Mouse (Mus musculus) lung, adult 2 months (tissue): ENCODE data around the gene Dapp1. TPM values are rescaled to one million over a fixed set of nuclear protein-coding genes. Genes with fewer than 3 reads are reported as not detected.

Experiments used
- DNase-seq: peaks from one replicate; pipeline ENCODE4 v3.0.0; 2022
- H3K4me1 ChIP-seq: fragments of 200-500 bp; 2 replicates; pipeline ENCODE4 v1.6.1; 2011; ENCODE audit warnings: low read length; ENCODE audit not compliant: control insufficient read depth, insufficient read depth
- H3K4me3 ChIP-seq: fragments of 200-500 bp; replicated peaks from 2 replicates; pipeline ENCODE3; 2011; ENCODE audit warnings: low read depth, mild to moderate bottlenecking, control low read depth, low read length; ENCODE audit errors: extremely low read depth
- CTCF ChIP-seq: fragments of 200-500 bp; IDR thresholded peaks from 2 replicates; pipeline ENCODE4 v1.5.1; 2011; ENCODE audit warnings: mild to moderate bottlenecking, low read length, control low read depth; ENCODE audit not compliant: insufficient read depth
- POLR2A ChIP-seq: fragments of 200-500 bp; IDR thresholded peaks from 2 replicates; pipeline ENCODE4 v1.6.1; 2011; ENCODE audit warnings: low read depth, mild to moderate bottlenecking, control low read depth, low read length, borderline replicate concordance; ENCODE audit errors: extremely low read depth
- WGBS: fragments of 180-500 bp; shearing (Covaris S2); methylation state at CpG from one replicate; pipeline ENCODE4 v1.1.7; 2018; 5-methylcytosine and 5-hydroxymethylcytosine counted together
- polyA plus RNA-seq: library from polyadenylated mRNA; depleted of rRNA; stranded (reverse); fragments of >200 nt; gene quantifications from 2 replicates; pipeline ENCODE4 v1.2.3, GENCODE M21; 2012; rRNA removed

The Dapp1 gene
- polyA plus RNA-seq, 1 experiment = 7.1 TPM

- no peak for DNase-seq
- 78% methylated on average over 7 of the region's 7 CpGs for WGBS
- TF ChIP-seq CTCF = no peak
- no peak for TF ChIP-seq POLR2A
- H3K4me1 ChIP-seq = no peaks in the 10 kb centered on the region; the same call in 1 of the 2 replicates
- no peak overlapping the region for H3K4me3 ChIP-seq
Observed at GRCm38 (mm10) chr3:137887961-137888360, 93.4 kb downstream of the Dapp1 start.

GRCm38 (mm10) chr3:137881093-137881492, 100.3 kb downstream of the Dapp1 start:
- WGBS = 93% methylated on average over 5 of the region's 5 CpGs
- peaks cover 3% of the 10 kb centered on the region; the same call in 1 of the 2 replicates for H3K4me1 ChIP-seq
- H3K4me3 ChIP-seq = no peak overlapping the region
- TF ChIP-seq CTCF (no peak), POLR2A (no peak)
- no peak for DNase-seq

Other genes starting within 250 kb of the Dapp1 start
- gene H2afz, start 117.1 kb downstream of the Dapp1 start, polyA plus RNA-seq = 400 and 437 TPM in 2 replicates
- gene Dnajb14, start 113.9 kb downstream of the Dapp1 start, polyA plus RNA-seq = 3.7 and 6.1 TPM in 2 replicates
- gene Lamtor3, start 63.0 kb downstream of the Dapp1 start, polyA plus RNA-seq = 19.6 and 31.7 TPM in 2 replicates
- 0.15 and 2.3 TPM in 2 replicates for gene 1110002E22Rik, start 83.5 kb upstream of the Dapp1 start, polyA plus RNA-seq
- gene Gm5105, start 85.8 kb upstream of the Dapp1 start, polyA plus RNA-seq = 0.15 and 0.18 TPM in 2 replicates
- gene Trmt10a, start 161.9 kb upstream of the Dapp1 start, polyA plus RNA-seq = 0.74 and 1.6 TPM in 2 replicates
- 0.70 and 0.91 TPM in 2 replicates for gene Mttp, start 163.4 kb upstream of the Dapp1 start, polyA plus RNA-seq
- not detected in 2 replicates for gene 4930579F01Rik, start 212.3 kb upstream of the Dapp1 start, polyA plus RNA-seq
- 2.7 and 12.4 TPM in 2 replicates for gene Adh7, start 236.2 kb upstream of the Dapp1 start, polyA plus RNA-seq